Mouse (Mus musculus): Measurements from ENCODE around the gene Xkr7. TPM values are rescaled to one million over a fixed set of nuclear protein-coding genes. Genes with fewer than 3 reads are reported as not detected.
A peak's percentile ranks its signal among the peaks of the same experiment; 100 is the strongest.

Gene Xkr7
- polyA plus RNA-seq, 1 experiment from 2014 or later, result 1.0 TPM

DNA sequence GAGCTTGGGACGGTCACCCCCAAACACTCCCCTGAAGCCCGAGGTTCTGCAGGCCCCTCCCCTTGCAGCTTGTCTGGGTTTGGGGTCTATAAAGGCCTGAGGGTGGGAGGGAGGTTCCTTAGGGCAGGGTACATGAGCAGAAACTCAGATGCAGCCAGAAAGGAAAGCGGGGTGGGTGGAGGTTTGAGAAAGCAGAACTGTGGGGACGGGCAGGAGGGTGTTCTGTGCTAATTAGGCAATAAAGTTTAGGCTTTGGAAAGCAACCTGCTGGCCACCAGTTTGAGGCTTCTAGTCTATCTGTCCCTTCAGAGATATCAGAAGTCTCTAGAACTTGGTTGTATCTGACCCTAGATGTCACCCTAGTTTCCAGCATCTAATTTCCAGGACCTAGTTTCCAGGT lies 26.7 kb downstream of the Xkr7 start:
- Histone ChIP-seq H3K36me3 (ENCODE audit: control insufficient read depth, insufficient read depth, low read length) (peaks cover 22% of the 10 kb centered on the region), H3K4me1 (ENCODE audit: control insufficient read depth, insufficient read depth, low read length) (no peaks in the 10 kb centered on the region), H3K27ac (replicated peaks; ENCODE audit: low read depth, low read length) (no peak overlapping the region), H3K27me3 (ENCODE audit: control insufficient read depth, insufficient read depth, low read length) (no peaks in the 10 kb centered on the region), H3K9ac (replicated peaks; ENCODE audit: low read length) (no peak overlapping the region), H3K9me3 (ENCODE audit: control insufficient read depth, low read length) (no peaks in the 10 kb centered on the region), H3K4me3 (replicated peaks; ENCODE audit: low read depth, low read length) (no peak overlapping the region), H3K4me2 (ENCODE audit: low read length) (no peak overlapping the region)
- DNase-seq, result no peak
- no peak for ATAC-seq (ENCODE audit: low FRiP score, low TSS enrichment)
- WGBS, result 74% methylated on average over 4 of the region's 4 CpGs

- Histone ChIP-seq H3K36me3 (ENCODE audit: control insufficient read depth, insufficient read depth, low read length) (peaks cover 9% of the 10 kb centered on the region), H3K4me3 (replicated peaks; ENCODE audit: low read depth, low read length) (no peak overlapping the region), H3K27me3 (ENCODE audit: control insufficient read depth, insufficient read depth, low read length) (no peaks in the 10 kb centered on the region), H3K9me3 (ENCODE audit: control insufficient read depth, low read length) (no peaks in the 10 kb centered on the region), H3K4me1 (ENCODE audit: control insufficient read depth, insufficient read depth, low read length) (no peaks in the 10 kb centered on the region), H3K9ac (replicated peaks; ENCODE audit: low read length) (no peak overlapping the region), H3K4me2 (ENCODE audit: low read length) (no peak overlapping the region), H3K27ac (replicated peaks; ENCODE audit: low read depth, low read length) (no peak overlapping the region)
- no peak for DNase-seq
- no peak for ATAC-seq (ENCODE audit: low FRiP score, low TSS enrichment)
- 91% methylated on average over 7 of the region's 7 CpGs for WGBS
Measured at GRCm38 (mm10) chr2:153060216-153060615, 28.6 kb downstream of the Xkr7 start.

DNA sequence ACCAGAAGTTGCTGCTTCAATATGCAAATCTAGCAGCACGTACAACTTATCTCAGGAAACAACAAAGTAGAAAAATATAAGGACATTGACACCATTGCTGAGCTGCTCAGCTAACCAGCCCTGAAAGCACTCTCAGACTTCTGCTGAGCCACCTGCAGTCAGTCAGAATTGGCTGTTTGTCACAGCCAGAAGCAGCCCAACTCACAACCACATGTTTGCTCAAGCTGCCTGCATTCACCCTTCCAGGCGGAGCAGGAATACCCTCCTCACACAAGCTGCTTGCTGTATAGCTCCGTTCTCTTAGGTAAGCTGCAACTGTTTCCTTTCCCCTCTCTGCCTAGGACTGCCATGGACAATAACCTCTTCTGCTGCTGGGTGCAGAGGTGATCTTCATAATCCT lies 31.7 kb downstream of the Xkr7 start:
- no peak overlapping the region for H3K4me3 ChIP-seq (replicated peaks; ENCODE audit: low read depth, low read length)
- no peaks in the 10 kb centered on the region for H3K9me3 ChIP-seq (ENCODE audit: control insufficient read depth, low read length)
- H3K4me1 ChIP-seq (ENCODE audit: control insufficient read depth, insufficient read depth, low read length), result no peaks in the 10 kb centered on the region
- H3K27ac ChIP-seq (replicated peaks; ENCODE audit: low read depth, low read length), result peak overlapping the region; percentile 46; the same call in 1 of the 2 replicates
- H3K36me3 ChIP-seq (ENCODE audit: control insufficient read depth, insufficient read depth, low read length), result no peaks in the 10 kb centered on the region
- WGBS, result 63% methylated on average over 3 of the region's 3 CpGs
- DNase-seq (peak; percentile 22), ATAC-seq (ENCODE audit: low FRiP score, low TSS enrichment) (no peak)
- no peaks in the 10 kb centered on the region for H3K27me3 ChIP-seq (ENCODE audit: control insufficient read depth, insufficient read depth, low read length)
- H3K4me2 ChIP-seq (ENCODE audit: low read length), result no peak overlapping the region
- H3K9ac ChIP-seq (replicated peaks; ENCODE audit: low read length), result 0 out of 2 replicates have a peak overlapping the region, but pooled peaks have one; percentile 9

DNA sequence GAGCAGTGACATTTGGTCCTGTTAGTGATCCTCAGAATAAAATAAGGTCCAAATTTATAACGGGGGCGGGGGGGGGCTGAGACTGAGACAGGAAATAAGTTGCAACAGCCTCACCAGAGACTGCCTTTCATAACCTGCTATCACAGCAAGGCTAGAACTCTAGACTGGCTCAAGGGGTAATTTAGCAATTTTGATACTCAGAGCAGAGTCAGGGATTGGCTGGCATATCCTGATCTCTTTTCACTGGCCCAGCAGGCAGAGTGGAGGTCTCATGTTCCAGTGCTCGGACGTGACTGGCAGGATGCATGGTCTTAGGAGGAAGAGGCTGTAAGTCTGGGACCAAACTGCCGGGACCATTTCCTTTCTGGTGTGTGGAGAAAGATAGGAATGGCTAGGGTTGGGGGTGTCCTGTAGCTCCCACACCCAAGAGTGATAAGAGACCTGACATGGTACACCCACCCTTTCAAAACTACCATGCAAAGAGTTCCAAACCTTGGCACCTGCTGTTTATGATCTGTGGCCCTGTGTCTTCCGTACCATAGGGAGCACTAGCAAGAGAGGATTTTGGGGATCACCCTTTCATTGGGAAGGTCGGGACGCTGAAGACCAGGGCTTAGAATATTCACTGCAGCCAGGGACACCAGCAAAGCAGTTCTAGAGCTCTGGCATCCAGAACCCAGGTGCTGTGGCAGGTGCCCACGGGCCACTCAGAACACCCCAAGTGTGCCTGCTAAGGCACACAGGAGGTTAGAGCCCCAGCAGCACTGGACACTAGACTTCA lies 32.7 kb downstream of the Xkr7 start:
- ATAC-seq (ENCODE audit: low FRiP score, low TSS enrichment) (no peak), DNase-seq (no peak)
- Histone ChIP-seq H3K27ac (replicated peaks; ENCODE audit: low read depth, low read length) (no peak overlapping the region), H3K36me3 (ENCODE audit: control insufficient read depth, insufficient read depth, low read length) (no peaks in the 10 kb centered on the region), H3K4me1 (ENCODE audit: control insufficient read depth, insufficient read depth, low read length) (no peaks in the 10 kb centered on the region), H3K27me3 (ENCODE audit: control insufficient read depth, insufficient read depth, low read length) (no peaks in the 10 kb centered on the region), H3K9ac (replicated peaks; ENCODE audit: low read length) (no peak overlapping the region), H3K4me2 (ENCODE audit: low read length) (no peak overlapping the region), H3K4me3 (replicated peaks; ENCODE audit: low read depth, low read length) (no peak overlapping the region), H3K9me3 (ENCODE audit: control insufficient read depth, low read length) (no peaks in the 10 kb centered on the region)
- WGBS, result 76% methylated on average over 9 of the region's 9 CpGs

GRCm38 (mm10) chr2:153065747-153066508 lies 34.3 kb downstream of the Xkr7 start, which contains the start of gene Ccm2l:
Ccm2l (plus strand) TSS chr2:153065955.
- WGBS, result 57% methylated on average over 12 of the region's 12 CpGs
- no peaks in the 10 kb centered on the region for H3K9me3 ChIP-seq (ENCODE audit: control insufficient read depth, low read length)

DNA sequence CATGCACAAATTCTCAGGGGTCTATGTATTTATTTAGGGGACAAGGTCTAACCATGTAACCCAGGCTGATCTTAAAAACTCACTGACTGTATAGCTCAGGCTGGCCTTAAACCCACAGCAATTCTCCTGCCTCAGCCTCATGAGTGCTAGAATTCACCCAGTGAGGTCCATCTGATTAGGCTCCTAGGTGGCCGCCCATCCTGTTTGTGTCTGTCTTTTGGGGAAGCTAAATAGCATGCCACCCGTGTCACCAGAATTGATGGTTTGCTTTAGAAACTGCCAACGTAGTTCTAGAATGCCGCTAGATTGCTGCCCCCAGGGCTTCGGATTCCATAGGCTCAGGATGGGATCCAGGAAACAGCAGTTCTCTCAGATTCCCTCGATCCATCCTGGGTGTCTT lies 35.3 kb downstream of the Xkr7 start:
- ATAC-seq (ENCODE audit: low FRiP score, low TSS enrichment) (no peak), DNase-seq (no peak)
- peaks cover 21% of the 10 kb centered on the region for H3K27me3 ChIP-seq (ENCODE audit: control insufficient read depth, insufficient read depth, low read length)
- H3K4me1 ChIP-seq (ENCODE audit: control insufficient read depth, insufficient read depth, low read length), result 0 out of 2 replicates have a peak, but pooled peaks cover 8% of the 10 kb centered on the region
- no peak overlapping the region for H3K4me2 ChIP-seq (ENCODE audit: low read length)
- H3K9me3 ChIP-seq (ENCODE audit: control insufficient read depth, low read length), result no peaks in the 10 kb centered on the region
- H3K9ac ChIP-seq (replicated peaks; ENCODE audit: low read length), result no peak overlapping the region
- H3K4me3 ChIP-seq (replicated peaks; ENCODE audit: low read depth, low read length), result no peak overlapping the region
- H3K36me3 ChIP-seq (ENCODE audit: control insufficient read depth, insufficient read depth, low read length), result no peaks in the 10 kb centered on the region
- no peak overlapping the region for H3K27ac ChIP-seq (replicated peaks; ENCODE audit: low read depth, low read length)
- 56% methylated on average over 6 of the region's 6 CpGs for WGBS

More at GRCm38 (mm10) chr2:153065747-153066508, 34.3 kb downstream of the Xkr7 start, which contains the start of gene Ccm2l:
- Histone ChIP-seq H3K4me2 (ENCODE audit: low read length) (no peak within 1 kb of the TSS), H3K9ac (replicated peaks; ENCODE audit: low read length) (no peak within 1 kb of the TSS), H3K27me3 (ENCODE audit: control insufficient read depth, insufficient read depth, low read length) (peaks cover 11% of the 10 kb centered on the region), H3K36me3 (ENCODE audit: control insufficient read depth, insufficient read depth, low read length) (no peaks in the 10 kb centered on the region), H3K4me1 (ENCODE audit: control insufficient read depth, insufficient read depth, low read length) (0 out of 2 replicates have a peak, but pooled peaks cover 4% of the 10 kb centered on the region), H3K27ac (replicated peaks; ENCODE audit: low read depth, low read length) (no peak within 1 kb of the TSS), H3K4me3 (replicated peaks; ENCODE audit: low read depth, low read length) (no peak within 1 kb of the TSS)
- no peak for DNase-seq
- ATAC-seq (ENCODE audit: low FRiP score, low TSS enrichment), result no peak

- 0 out of 2 replicates have a peak, but pooled peaks cover 8% of the 10 kb centered on the region for H3K4me1 ChIP-seq (ENCODE audit: control insufficient read depth, insufficient read depth, low read length)
- 0 out of 2 replicates have a peak overlapping the region, but pooled peaks have one; percentile 5 for H3K4me3 ChIP-seq (replicated peaks; ENCODE audit: low read depth, low read length)
- no peaks in the 10 kb centered on the region for H3K36me3 ChIP-seq (ENCODE audit: control insufficient read depth, insufficient read depth, low read length)
- peak overlapping the region; percentile 21; the same call in 1 of the 2 replicates for H3K4me2 ChIP-seq (ENCODE audit: low read length)
- H3K9me3 ChIP-seq (ENCODE audit: control insufficient read depth, low read length), result no peaks in the 10 kb centered on the region
- ATAC-seq (ENCODE audit: low FRiP score, low TSS enrichment) (no peak), DNase-seq (peak; percentile 67)
- WGBS, result 9% methylated on average over 23 of the region's 23 CpGs
- 0 out of 2 replicates have a peak overlapping the region, but pooled peaks have one; percentile 20 for H3K9ac ChIP-seq (replicated peaks; ENCODE audit: low read length)
- peaks cover 32% of the 10 kb centered on the region for H3K27me3 ChIP-seq (ENCODE audit: control insufficient read depth, insufficient read depth, low read length)
- H3K27ac ChIP-seq (replicated peaks; ENCODE audit: low read depth, low read length), result no peak overlapping the region
Measured at GRCm38 (mm10) chr2:153070762-153071490, 39.3 kb downstream of the Xkr7 start.

- H3K4me3 ChIP-seq (replicated peaks; ENCODE audit: low read depth, low read length), result peak overlapping the region; percentile 28
- no peaks in the 10 kb centered on the region for H3K36me3 ChIP-seq (ENCODE audit: control insufficient read depth, insufficient read depth, low read length)
- H3K27ac ChIP-seq (replicated peaks; ENCODE audit: low read depth, low read length), result no peak overlapping the region; the same call in 1 of the 2 replicates
- DNase-seq, result peak; percentile 72
- H3K4me1 ChIP-seq (ENCODE audit: control insufficient read depth, insufficient read depth, low read length), result 0 out of 2 replicates have a peak, but pooled peaks cover 8% of the 10 kb centered on the region
- H3K4me2 ChIP-seq (ENCODE audit: low read length), result peak overlapping the region; percentile 54
- peak; percentile 34; the same call in 1 of the 2 replicates for ATAC-seq (ENCODE audit: low FRiP score, low TSS enrichment)
- H3K27me3 ChIP-seq (ENCODE audit: control insufficient read depth, insufficient read depth, low read length), result peaks cover 32% of the 10 kb centered on the region
- H3K9ac ChIP-seq (replicated peaks; ENCODE audit: low read length), result peak overlapping the region; percentile 45; the same call in 1 of the 2 replicates
- no peaks in the 10 kb centered on the region for H3K9me3 ChIP-seq (ENCODE audit: control insufficient read depth, low read length)
- 7% methylated on average over 67 of the region's 67 CpGs for WGBS
Measured at GRCm38 (mm10) chr2:153071491-153072184, 40.0 kb downstream of the Xkr7 start.

All from midbrain, embryonic 14.5 days (tissue).